Mouse (Mus musculus): ENCODE measurements around the gene Gm4791. TPM values are rescaled to one million over a fixed set of nuclear protein-coding genes. Genes with fewer than 3 reads are reported as not detected.

Gene Gm4791
- total RNA-seq (2014; rRNA removed) (not detected in 2 replicates), polyA plus RNA-seq (2015; fragmentation: Nextera tagmentation; extraction: Ambion mirVana) (not detected in 2 replicates)

DNA sequence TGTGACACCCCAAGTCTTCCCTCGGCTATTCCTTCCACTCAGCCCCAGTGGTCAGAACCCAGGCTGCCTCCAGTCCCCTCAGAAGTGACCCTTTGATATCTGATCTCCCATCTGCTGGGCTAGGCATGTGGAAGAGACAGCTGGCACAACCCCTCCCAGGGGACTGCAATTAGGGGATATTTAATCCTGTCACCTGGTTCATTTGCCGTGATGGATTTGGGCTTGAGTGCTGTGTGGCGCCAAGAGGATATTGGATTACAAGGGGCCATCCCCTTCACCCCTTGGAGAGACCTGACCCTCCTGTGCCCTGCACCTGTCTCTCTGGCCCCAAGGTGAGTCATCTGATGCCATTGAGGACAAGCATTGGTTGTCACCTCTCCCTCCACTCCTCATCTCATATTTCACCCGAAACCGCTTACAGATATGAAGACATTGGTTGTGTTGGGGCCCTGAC lies at the start of gene Gm4791:
Gene Gm4791 (plus strand): TSS at position 404 of the 454 bp plus-strand sequence.
- H3K9me3 ChIP-seq (ENCODE audit: low read length) = no peaks in the 10 kb centered on the region
- ATAC-seq (no peak), DNase-seq (ENCODE audit: low spot score) (peak; percentile 58)
- no peak within 1 kb of the TSS for H3K9ac ChIP-seq (replicated peaks; ENCODE audit: low read length)
- H3K36me3 ChIP-seq (ENCODE audit: insufficient read depth, low read length) = no peaks in the 10 kb centered on the region
- 54% methylated on average over 5 of the region's 5 CpGs for WGBS
- H3K4me3 ChIP-seq (ENCODE audit: low read length) = no peak within 1 kb of the TSS
- no peak within 1 kb of the TSS for H3K27ac ChIP-seq
- no peaks in the 10 kb centered on the region for H3K27me3 ChIP-seq (ENCODE audit: insufficient read depth, low read length)
- no peaks in the 10 kb centered on the region for H3K4me1 ChIP-seq (ENCODE audit: insufficient read depth, low read length)
- H3K4me2 ChIP-seq (ENCODE audit: low read depth, low read length) = no peak within 1 kb of the TSS
- TF ChIP-seq CTCF (IDR thresholded peaks at IDR 0.05; ENCODE audit: low read depth) = no peak

GRCm38 (mm10) chr9:46956286-46956685 lies 42.3 kb upstream of the Gm4791 start:
- Histone ChIP-seq H3K9me3 (ENCODE audit: low read length) (no peaks in the 10 kb centered on the region), H3K27me3 (ENCODE audit: insufficient read depth, low read length) (no peaks in the 10 kb centered on the region), H3K4me3 (ENCODE audit: low read length) (no peak overlapping the region), H3K4me2 (ENCODE audit: low read depth, low read length) (no peak overlapping the region), H3K27ac (peak overlapping the region; percentile 54; the same call in 1 of the 2 replicates), H3K36me3 (ENCODE audit: insufficient read depth, low read length) (no peaks in the 10 kb centered on the region), H3K4me1 (ENCODE audit: insufficient read depth, low read length) (peaks cover 11% of the 10 kb centered on the region; the same call in 1 of the 2 replicates), H3K9ac (replicated peaks; ENCODE audit: low read length) (no peak overlapping the region)
- ATAC-seq (peak; percentile 79), DNase-seq (ENCODE audit: low spot score) (peak; percentile 58)
- TF ChIP-seq CTCF (IDR thresholded peaks at IDR 0.05; ENCODE audit: low read depth) = no peak
- 23% methylated on average over 6 of the region's 6 CpGs for WGBS

DNA sequence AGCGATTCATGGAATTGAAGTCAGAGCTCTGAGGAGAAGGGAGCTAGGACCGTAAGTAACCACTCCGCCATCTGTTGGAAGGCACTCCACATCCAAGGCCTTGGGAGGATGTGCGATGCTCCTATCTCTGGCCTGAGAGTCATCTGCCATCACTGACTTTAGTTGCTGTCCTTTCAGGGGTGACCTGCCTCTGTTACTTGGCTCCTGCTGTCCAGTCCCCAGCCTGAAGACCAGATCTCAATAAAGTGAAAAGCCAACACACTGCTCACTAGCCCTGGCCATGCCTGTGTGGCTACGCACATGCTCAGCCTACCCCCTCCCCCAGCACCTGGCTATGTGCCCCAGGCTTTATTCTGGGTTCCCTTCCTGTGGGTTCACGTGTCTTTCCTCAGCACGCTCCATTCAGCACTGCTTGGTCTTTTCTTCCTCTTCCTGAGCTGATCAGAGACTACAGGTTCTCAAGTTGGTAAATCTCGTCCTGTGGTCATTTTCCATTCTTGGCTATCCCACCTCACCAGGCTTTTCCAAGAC lies 41.1 kb upstream of the Gm4791 start:
- WGBS = 56% methylated on average over 8 of the region's 8 CpGs
- no peak for TF ChIP-seq CTCF (IDR thresholded peaks at IDR 0.05; ENCODE audit: low read depth)
- DNase-seq (ENCODE audit: low spot score) = peak; percentile 24
- H3K9ac ChIP-seq (replicated peaks; ENCODE audit: low read length) = no peak overlapping the region
- no peak overlapping the region for H3K4me3 ChIP-seq (ENCODE audit: low read length)
- peaks cover 11% of the 10 kb centered on the region; the same call in 1 of the 2 replicates for H3K4me1 ChIP-seq (ENCODE audit: insufficient read depth, low read length)
- no peak overlapping the region for H3K4me2 ChIP-seq (ENCODE audit: low read depth, low read length)
- no peaks in the 10 kb centered on the region for H3K9me3 ChIP-seq (ENCODE audit: low read length)
- H3K27ac ChIP-seq = no peak overlapping the region
- ATAC-seq = no peak
- no peaks in the 10 kb centered on the region for H3K36me3 ChIP-seq (ENCODE audit: insufficient read depth, low read length)
- no peaks in the 10 kb centered on the region for H3K27me3 ChIP-seq (ENCODE audit: insufficient read depth, low read length)

GRCm38 (mm10) chr9:46966028-46966427 lies 32.5 kb upstream of the Gm4791 start:
- H3K4me2 ChIP-seq (ENCODE audit: low read depth, low read length) = no peak overlapping the region
- H3K36me3 ChIP-seq (ENCODE audit: insufficient read depth, low read length) = no peaks in the 10 kb centered on the region
- peak; percentile 68 for ATAC-seq
- 43% methylated on average over 5 of the region's 5 CpGs for WGBS
- H3K9me3 ChIP-seq (ENCODE audit: low read length) = no peaks in the 10 kb centered on the region
- no peak overlapping the region for H3K4me3 ChIP-seq (ENCODE audit: low read length)
- peak; percentile 27 for DNase-seq (ENCODE audit: low spot score)
- no peak for TF ChIP-seq CTCF (IDR thresholded peaks at IDR 0.05; ENCODE audit: low read depth)
- no peaks in the 10 kb centered on the region for H3K4me1 ChIP-seq (ENCODE audit: insufficient read depth, low read length)
- no peaks in the 10 kb centered on the region for H3K27me3 ChIP-seq (ENCODE audit: insufficient read depth, low read length)
- H3K9ac ChIP-seq (replicated peaks; ENCODE audit: low read length) = no peak overlapping the region
- H3K27ac ChIP-seq = no peak overlapping the region

DNA sequence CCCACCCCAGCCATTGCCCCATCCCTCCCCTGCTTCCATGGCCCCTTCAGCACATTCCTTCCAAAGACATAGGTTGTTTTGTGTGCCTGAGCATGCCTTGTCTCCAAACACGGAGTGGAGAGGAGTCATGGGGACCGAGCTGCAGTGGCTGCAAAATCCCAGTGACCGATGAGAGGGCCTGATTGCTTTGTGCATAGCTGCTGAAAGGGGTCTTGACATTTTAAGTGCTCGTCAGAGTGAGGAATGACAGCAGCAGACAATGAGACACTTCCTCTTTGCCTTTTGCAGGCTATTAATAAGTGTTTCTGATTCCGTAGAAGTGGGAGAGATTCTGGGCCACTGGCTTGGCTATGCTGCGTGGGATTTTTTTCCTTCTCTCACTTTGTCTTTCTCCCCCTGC lies 29.6 kb upstream of the Gm4791 start:
- H3K4me2 ChIP-seq (ENCODE audit: low read depth, low read length) = no peak overlapping the region
- no peaks in the 10 kb centered on the region for H3K4me1 ChIP-seq (ENCODE audit: insufficient read depth, low read length)
- no peaks in the 10 kb centered on the region for H3K36me3 ChIP-seq (ENCODE audit: insufficient read depth, low read length)
- H3K27me3 ChIP-seq (ENCODE audit: insufficient read depth, low read length) = no peaks in the 10 kb centered on the region
- H3K27ac ChIP-seq = no peak overlapping the region
- 32% methylated on average over 6 of the region's 6 CpGs for WGBS
- TF ChIP-seq CTCF (IDR thresholded peaks at IDR 0.05; ENCODE audit: low read depth) = no peak
- no peaks in the 10 kb centered on the region for H3K9me3 ChIP-seq (ENCODE audit: low read length)
- DNase-seq (ENCODE audit: low spot score) = no peak
- no peak overlapping the region for H3K9ac ChIP-seq (replicated peaks; ENCODE audit: low read length)
- no peak overlapping the region for H3K4me3 ChIP-seq (ENCODE audit: low read length)
- ATAC-seq = no peak

DNA sequence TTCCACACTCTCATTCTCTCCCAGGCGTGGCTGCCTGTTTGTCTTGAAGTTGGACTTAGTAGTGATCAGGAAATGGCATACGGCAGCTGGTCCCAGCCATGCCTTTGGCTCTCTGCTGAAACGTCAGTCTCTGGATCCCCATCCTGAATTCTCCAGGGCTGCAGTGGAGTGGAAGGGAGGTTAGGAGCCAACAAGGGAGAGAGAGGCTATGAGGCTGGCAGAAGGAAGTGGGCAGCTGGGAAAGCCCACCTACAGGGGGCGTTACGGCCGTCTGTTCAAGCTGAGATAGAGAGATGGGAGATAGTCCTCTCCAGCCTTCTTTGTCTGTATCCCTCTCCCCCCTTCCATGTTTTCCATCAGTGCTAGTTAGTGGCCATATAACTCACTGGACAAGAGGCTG lies 29.1 kb upstream of the Gm4791 start:
- no peaks in the 10 kb centered on the region for H3K27me3 ChIP-seq (ENCODE audit: insufficient read depth, low read length)
- no peak overlapping the region for H3K4me3 ChIP-seq (ENCODE audit: low read length)
- no peaks in the 10 kb centered on the region for H3K9me3 ChIP-seq (ENCODE audit: low read length)
- DNase-seq (ENCODE audit: low spot score) (peak; percentile 42), ATAC-seq (no peak)
- no peaks in the 10 kb centered on the region for H3K36me3 ChIP-seq (ENCODE audit: insufficient read depth, low read length)
- WGBS = 43% methylated on average over 6 of the region's 6 CpGs
- no peak overlapping the region for H3K27ac ChIP-seq
- no peak overlapping the region for H3K4me2 ChIP-seq (ENCODE audit: low read depth, low read length)
- H3K4me1 ChIP-seq (ENCODE audit: insufficient read depth, low read length) = no peaks in the 10 kb centered on the region
- TF ChIP-seq CTCF (IDR thresholded peaks at IDR 0.05; ENCODE audit: low read depth) = 0 out of 2 replicates have a peak, but pooled peaks have one; percentile 10
- H3K9ac ChIP-seq (replicated peaks; ENCODE audit: low read length) = no peak overlapping the region

DNA sequence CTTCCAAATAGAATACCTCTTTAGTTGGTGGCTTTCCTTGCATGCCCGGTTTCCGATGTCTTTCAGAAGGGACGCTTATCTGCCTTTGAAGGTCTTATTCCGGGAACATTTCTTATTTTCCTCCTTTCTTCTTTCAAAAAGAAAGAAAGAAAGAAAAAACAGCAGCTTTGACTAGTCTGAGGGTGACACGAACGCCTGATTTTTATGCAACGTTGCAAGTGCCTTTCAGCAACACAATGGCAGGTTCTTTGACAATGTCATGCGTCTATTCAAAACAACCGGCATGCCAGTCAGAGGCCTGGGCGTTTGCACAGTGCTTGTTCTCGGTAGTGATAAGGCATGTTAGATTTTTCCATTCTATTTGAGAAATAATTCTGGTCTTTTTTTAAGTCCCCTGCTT lies 19.7 kb upstream of the Gm4791 start:
- H3K4me1 ChIP-seq (ENCODE audit: insufficient read depth, low read length) = no peaks in the 10 kb centered on the region
- DNase-seq (ENCODE audit: low spot score) (no peak), ATAC-seq (no peak)
- 35% methylated on average over 11 of the region's 11 CpGs for WGBS
- no peak overlapping the region for H3K27ac ChIP-seq
- no peaks in the 10 kb centered on the region for H3K9me3 ChIP-seq (ENCODE audit: low read length)
- no peaks in the 10 kb centered on the region for H3K27me3 ChIP-seq (ENCODE audit: insufficient read depth, low read length)
- no peak overlapping the region for H3K4me2 ChIP-seq (ENCODE audit: low read depth, low read length)
- no peak overlapping the region for H3K4me3 ChIP-seq (ENCODE audit: low read length)
- H3K36me3 ChIP-seq (ENCODE audit: insufficient read depth, low read length) = no peaks in the 10 kb centered on the region
- TF ChIP-seq CTCF (IDR thresholded peaks at IDR 0.05; ENCODE audit: low read depth) = no peak
- no peak overlapping the region for H3K9ac ChIP-seq (replicated peaks; ENCODE audit: low read length)
